Mouse (Mus musculus) limb, embryonic 13.5 days (tissue): ENCODE data around the gene Pdgfb. TPM values are rescaled to one million over a fixed set of nuclear protein-coding genes. Genes with fewer than 3 reads are reported as not detected.
A peak's percentile ranks its signal among the peaks of the same experiment; 100 is the strongest.

ENCODE experiments used
- ATAC-seq: fragments of 200-750 bp; cut with Nextera tagmentation; 2 replicates; pipeline ENCODE4 v1.8.0; 2017; ENCODE audit warnings: low read depth, moderate number of reproducible peaks, moderate TSS enrichment; ENCODE audit not compliant: low FRiP score
- H3K27ac ChIP-seq: fragments of 300-500 bp; sonication (generic); 2 replicates; pipeline ENCODE4 v1.5.1; 2015; ENCODE audit warnings: inconsistent platforms, mild to moderate bottlenecking, moderate library complexity
- H3K27me3 ChIP-seq: fragments of 300-500 bp; sonication (generic); 2 replicates; pipeline ENCODE4 v1.6.1; 2015; ENCODE audit warnings: mild to moderate bottlenecking, inconsistent platforms
- H3K36me3 ChIP-seq: fragments of 300-500 bp; sonication (generic); 2 replicates; pipeline ENCODE4 v1.6.1; 2015; ENCODE audit warnings: inconsistent platforms, mild to moderate bottlenecking, moderate library complexity
- H3K4me1 ChIP-seq: fragments of 300-500 bp; sonication (generic); 2 replicates; pipeline ENCODE4 v1.6.1; 2015; ENCODE audit warnings: inconsistent platforms
- H3K4me2 ChIP-seq: fragments of 300-500 bp; sonication (generic); replicated peaks from 2 replicates; pipeline ENCODE4 v1.6.1; 2015; ENCODE audit warnings: inconsistent platforms, mild to moderate bottlenecking, moderate library complexity
- H3K4me3 ChIP-seq: fragments of 300-500 bp; sonication (generic); 2 replicates; pipeline ENCODE4 v1.5.1; 2015; ENCODE audit warnings: moderate library complexity, mild to moderate bottlenecking, inconsistent platforms
- H3K9ac ChIP-seq: fragments of 300-500 bp; sonication (generic); 2 replicates; pipeline ENCODE4 v1.6.1; 2015; ENCODE audit warnings: mild to moderate bottlenecking, inconsistent platforms
- H3K9me3 ChIP-seq: fragments of 300-500 bp; sonication (generic); 2 replicates; pipeline ENCODE4 v1.6.1; 2016; ENCODE audit warnings: inconsistent platforms
- WGBS: fragments of 180-500 bp; shearing (Covaris S2); methylation state at CpG from one replicate; pipeline ENCODE4 v1.1.7; 2015; 5-methylcytosine and 5-hydroxymethylcytosine counted together
- polyA plus RNA-seq: library from polyadenylated mRNA; unstranded; fragments of >200 nt; fragmentation: Nextera tagmentation; extraction: Ambion mirVana; gene quantifications from 2 replicates; pipeline ENCODE4 v1.2.1, GENCODE M21; 2015

Gene Pdgfb
- polyA plus RNA-seq, 1 experiment from 2014 or later = 3.2 TPM

- under 1% methylated on average over 33 of the region's 37 CpGs for WGBS
- H3K4me1 ChIP-seq = peaks cover 35% of the 10 kb centered on the region
- H3K27me3 ChIP-seq = peaks cover 88% of the 10 kb centered on the region
- H3K27ac ChIP-seq = peak overlapping the region; percentile 28; the same call in 1 of the 2 replicates
- H3K9me3 ChIP-seq = no peaks in the 10 kb centered on the region
- peak overlapping the region; percentile 97 for H3K4me2 ChIP-seq
- H3K4me3 ChIP-seq = peak overlapping the region; percentile 65
- no peaks in the 10 kb centered on the region for H3K36me3 ChIP-seq
- ATAC-seq = no peak
- peak overlapping the region; percentile 76 for H3K9ac ChIP-seq
Measured at GRCm38 (mm10) chr15:80014031-80014320, 801 bp downstream of the Pdgfb start.

GRCm38 (mm10) chr15:80013256-80014030 is 1.3 kb downstream of the Pdgfb start:
- no peak for ATAC-seq
- 2% methylated on average over 36 of the region's 36 CpGs for WGBS
- no peaks in the 10 kb centered on the region for H3K36me3 ChIP-seq
- H3K9me3 ChIP-seq = no peaks in the 10 kb centered on the region
- H3K4me1 ChIP-seq = peaks cover 35% of the 10 kb centered on the region
- H3K27me3 ChIP-seq = peaks cover 88% of the 10 kb centered on the region
- H3K4me2 ChIP-seq = peak overlapping the region; percentile 97
- no peak overlapping the region for H3K27ac ChIP-seq
- H3K4me3 ChIP-seq = peak overlapping the region; percentile 65
- H3K9ac ChIP-seq = peak overlapping the region; percentile 76

- ATAC-seq = no peak; the same call in 1 of the 2 replicates
- Histone ChIP-seq H3K4me2 (peak overlapping the region; percentile 97), H3K27ac (peak overlapping the region; percentile 39; the same call in 1 of the 2 replicates), H3K9me3 (no peaks in the 10 kb centered on the region), H3K27me3 (peaks cover 82% of the 10 kb centered on the region), H3K36me3 (no peaks in the 10 kb centered on the region), H3K9ac (peak overlapping the region; percentile 76), H3K4me1 (peaks cover 35% of the 10 kb centered on the region), H3K4me3 (peak overlapping the region; percentile 65)
- under 1% methylated on average over 47 of the region's 60 CpGs for WGBS
Measured at GRCm38 (mm10) chr15:80012527-80013201, 2.1 kb downstream of the Pdgfb start.

GRCm38 (mm10) chr15:80011778-80012526 is 2.8 kb downstream of the Pdgfb start:
- peak overlapping the region; percentile 65 for H3K4me3 ChIP-seq
- 1% methylated on average over 51 of the region's 56 CpGs for WGBS
- H3K27me3 ChIP-seq = peaks cover 77% of the 10 kb centered on the region
- peak overlapping the region; percentile 39; the same call in 1 of the 2 replicates for H3K27ac ChIP-seq
- H3K9ac ChIP-seq = peak overlapping the region; percentile 76
- no peaks in the 10 kb centered on the region for H3K36me3 ChIP-seq
- ATAC-seq = peak; percentile 25; the same call in 1 of the 2 replicates
- H3K4me1 ChIP-seq = peaks cover 35% of the 10 kb centered on the region
- peak overlapping the region; percentile 97 for H3K4me2 ChIP-seq
- no peaks in the 10 kb centered on the region for H3K9me3 ChIP-seq

GRCm38 (mm10) chr15:80011194-80011593 is 3.6 kb downstream of the Pdgfb start:
- peaks cover 35% of the 10 kb centered on the region for H3K4me1 ChIP-seq
- H3K4me2 ChIP-seq = peak overlapping the region; percentile 97
- no peaks in the 10 kb centered on the region for H3K9me3 ChIP-seq
- no peak overlapping the region for H3K9ac ChIP-seq
- peaks cover 69% of the 10 kb centered on the region for H3K27me3 ChIP-seq
- H3K4me3 ChIP-seq = peak overlapping the region; percentile 65
- no peak for ATAC-seq
- 25% methylated on average over 6 of the region's 6 CpGs for WGBS
- no peak overlapping the region for H3K27ac ChIP-seq
- no peaks in the 10 kb centered on the region for H3K36me3 ChIP-seq

GRCm38 (mm10) chr15:80010182-80010558 is 4.6 kb downstream of the Pdgfb start:
- peaks cover 35% of the 10 kb centered on the region for H3K4me1 ChIP-seq
- H3K4me3 ChIP-seq = no peak overlapping the region
- peaks cover 59% of the 10 kb centered on the region for H3K27me3 ChIP-seq
- no peak overlapping the region for H3K27ac ChIP-seq
- peak overlapping the region; percentile 21; the same call in 1 of the 2 replicates for H3K4me2 ChIP-seq
- WGBS = 30% methylated on average over 7 of the region's 7 CpGs
- no peak for ATAC-seq
- no peaks in the 10 kb centered on the region for H3K9me3 ChIP-seq
- H3K36me3 ChIP-seq = no peaks in the 10 kb centered on the region
- H3K9ac ChIP-seq = 0 out of 2 replicates have a peak overlapping the region, but pooled peaks have one; percentile 19

GRCm38 (mm10) chr15:80009421-80010181 is 5.2 kb downstream of the Pdgfb start:
- H3K9ac ChIP-seq = peak overlapping the region; percentile 19; the same call in 1 of the 2 replicates
- no peak overlapping the region for H3K4me2 ChIP-seq
- H3K4me3 ChIP-seq = no peak overlapping the region
- no peaks in the 10 kb centered on the region for H3K9me3 ChIP-seq
- H3K36me3 ChIP-seq = no peaks in the 10 kb centered on the region
- H3K4me1 ChIP-seq = peaks cover 30% of the 10 kb centered on the region
- peaks cover 53% of the 10 kb centered on the region for H3K27me3 ChIP-seq
- 19% methylated on average over 8 of the region's 12 CpGs for WGBS
- ATAC-seq = no peak
- no peak overlapping the region for H3K27ac ChIP-seq

- Histone ChIP-seq H3K4me1 (peaks cover 19% of the 10 kb centered on the region), H3K9me3 (no peaks in the 10 kb centered on the region), H3K9ac (no peak overlapping the region), H3K36me3 (no peaks in the 10 kb centered on the region), H3K4me3 (no peak overlapping the region), H3K27me3 (peaks cover 42% of the 10 kb centered on the region), H3K27ac (no peak overlapping the region), H3K4me2 (no peak overlapping the region)
- WGBS = 88% methylated on average over 6 of the region's 6 CpGs
- ATAC-seq = no peak
Measured at GRCm38 (mm10) chr15:80008461-80008860, 6.3 kb downstream of the Pdgfb start.

- H3K9me3 ChIP-seq = no peaks in the 10 kb centered on the region
- H3K4me1 ChIP-seq = peaks cover 3% of the 10 kb centered on the region; the same call in 1 of the 2 replicates
- H3K36me3 ChIP-seq = no peaks in the 10 kb centered on the region
- no peak for ATAC-seq
- H3K4me2 ChIP-seq = no peak overlapping the region
- 80% methylated on average over 7 of the region's 7 CpGs for WGBS
- peaks cover 19% of the 10 kb centered on the region for H3K27me3 ChIP-seq
- H3K4me3 ChIP-seq = no peak overlapping the region
- H3K9ac ChIP-seq = no peak overlapping the region
- H3K27ac ChIP-seq = no peak overlapping the region
Measured at GRCm38 (mm10) chr15:80006156-80006555, 8.6 kb downstream of the Pdgfb start.

GRCm38 (mm10) chr15:80005436-80005835 is 9.3 kb downstream of the Pdgfb start:
- Histone ChIP-seq H3K27ac (no peak overlapping the region), H3K4me2 (no peak overlapping the region), H3K4me1 (peaks cover 3% of the 10 kb centered on the region; the same call in 1 of the 2 replicates), H3K9me3 (no peaks in the 10 kb centered on the region), H3K9ac (no peak overlapping the region), H3K27me3 (peaks cover 11% of the 10 kb centered on the region), H3K4me3 (no peak overlapping the region), H3K36me3 (no peaks in the 10 kb centered on the region)
- no peak for ATAC-seq
- WGBS = 80% methylated on average over 10 of the region's 10 CpGs

- H3K4me1 ChIP-seq = no peaks in the 10 kb centered on the region
- peaks cover 5% of the 10 kb centered on the region; the same call in 1 of the 2 replicates for H3K27me3 ChIP-seq
- ATAC-seq = no peak
- H3K4me2 ChIP-seq = no peak overlapping the region
- no peaks in the 10 kb centered on the region for H3K9me3 ChIP-seq
- no peak overlapping the region for H3K9ac ChIP-seq
- no peak overlapping the region for H3K27ac ChIP-seq
- WGBS = 65% methylated on average over 14 of the region's 14 CpGs
- no peak overlapping the region for H3K4me3 ChIP-seq
- no peaks in the 10 kb centered on the region for H3K36me3 ChIP-seq
Measured at GRCm38 (mm10) chr15:80004644-80005340, 10.0 kb downstream of the Pdgfb start.
